Mouse (Mus musculus): ENCODE measurements at regions not wholly inside any gene's neighbourhood (a gene's known extent, or its start where the extent isn't known, plus 50 kb on each side); places are given as distances from the start of the nearest gene placed in this dataset.

- Histone ChIP-seq H3K9ac (ENCODE audit: control insufficient read depth, low read depth, low read length, poor library complexity, severe bottlenecking) (no peak overlapping the region), H3K9me3 (replicated peaks; ENCODE audit: insufficient read depth, low read length) (no peaks in the 10 kb centered on the region), H3K4me3 (ENCODE audit: control insufficient read depth in 1 of 2, insufficient read depth in 1 of 2, low read depth in 2 of 2, low read length in 2 of 2) (no peak overlapping the region), H3K27me3 (ENCODE audit: control insufficient read depth in 1 of 2, insufficient read depth in 2 of 2, low read length in 2 of 2) (no peaks in the 10 kb centered on the region), H3K4me1 (ENCODE audit: control insufficient read depth in 1 of 2, insufficient read depth in 2 of 2, low read length in 2 of 2) (no peaks in the 10 kb centered on the region), H3K79me2 (ENCODE audit: control insufficient read depth, insufficient read depth, low read length, poor library complexity) (no peaks in the 10 kb centered on the region), H3K36me3 (ENCODE audit: control insufficient read depth in 1 of 2, insufficient read depth in 2 of 2, low read length in 2 of 2) (no peaks in the 10 kb centered on the region), H3K27ac (ENCODE audit: control insufficient read depth, low read depth, low read length) (no peak overlapping the region)
- TF ChIP-seq MAX (IDR thresholded peaks at IDR 0.05; ENCODE audit: low read length) (no peak), MXI1 (IDR thresholded peaks at IDR 0.05; ENCODE audit: low read depth, low read length) (no peak), E2F4 (IDR thresholded peaks at IDR 0.05; ENCODE audit: borderline replicate concordance, low read depth, low read length) (no peak), GABPA (IDR thresholded peaks at IDR 0.05; ENCODE audit: low read depth, low read length) (no peak)
- no peak for DNase-seq (ENCODE audit: low read depth, low spot score)
These were observed 490.2 kb downstream of the Bnc2 start for GRCm38 (mm10) chr4:84184844-84185243.

- Histone ChIP-seq H3K27me3 (ENCODE audit: control insufficient read depth in 1 of 2, insufficient read depth in 2 of 2, low read length in 2 of 2) (no peaks in the 10 kb centered on the region), H3K9me3 (replicated peaks; ENCODE audit: insufficient read depth, low read length) (no peaks in the 10 kb centered on the region), H3K36me3 (ENCODE audit: control insufficient read depth in 1 of 2, insufficient read depth in 2 of 2, low read length in 2 of 2) (no peaks in the 10 kb centered on the region), H3K27ac (ENCODE audit: control insufficient read depth, low read depth, low read length) (no peak overlapping the region), H3K4me1 (ENCODE audit: control insufficient read depth in 1 of 2, insufficient read depth in 2 of 2, low read length in 2 of 2) (no peaks in the 10 kb centered on the region), H3K4me3 (ENCODE audit: control insufficient read depth in 1 of 2, insufficient read depth in 1 of 2, low read depth in 2 of 2, low read length in 2 of 2) (no peak overlapping the region), H3K79me2 (ENCODE audit: control insufficient read depth, insufficient read depth, low read length, poor library complexity) (no peaks in the 10 kb centered on the region), H3K9ac (ENCODE audit: control insufficient read depth, low read depth, low read length, poor library complexity, severe bottlenecking) (no peak overlapping the region)
- DNase-seq (ENCODE audit: low read depth, low spot score), result no peak
- TF ChIP-seq POLR2AphosphoS5 (IDR thresholded peaks at IDR 0.05; ENCODE audit: borderline replicate concordance, low read depth, low read length) (no peak), TBP (IDR thresholded peaks at IDR 0.05; ENCODE audit: low read depth, low read length) (no peak), MYC (IDR thresholded peaks at IDR 0.05; ENCODE audit: low read depth, low read length) (no peak), ZNF384 (IDR thresholded peaks at IDR 0.05; ENCODE audit: low read depth, low read length) (no peak), ZKSCAN1 (IDR thresholded peaks at IDR 0.05; ENCODE audit: low read depth, low read length) (no peak), MAX (IDR thresholded peaks at IDR 0.05; ENCODE audit: low read length) (no peak), MAZ (IDR thresholded peaks at IDR 0.05; ENCODE audit: low read depth, low read length) (no peak), USF2 (IDR thresholded peaks at IDR 0.05; ENCODE audit: borderline replicate concordance in 1 of 2, insufficient read depth in 1 of 2, low read depth in 1 of 2, low read length in 2 of 2) (no peak), CTCF (IDR thresholded peaks at IDR 0.05 in 2 of 3, conservative IDR thresholded peaks at IDR 0.05 in 1 of 3; ENCODE audit: control insufficient read depth in 1 of 3, insufficient read depth in 1 of 3, low read depth in 2 of 3, low read length in 3 of 3, poor library complexity in 1 of 3, severe bottlenecking in 1 of 3) (no peak), NELFE (IDR thresholded peaks at IDR 0.05; ENCODE audit: low read depth, low read length) (no peak), TAL1 (IDR thresholded peaks at IDR 0.05; ENCODE audit: low read length) (no peak), MAFK (IDR thresholded peaks at IDR 0.05; ENCODE audit: borderline replicate concordance, low read depth, low read length) (no peak), SMC3 (IDR thresholded peaks at IDR 0.05; ENCODE audit: low read depth, low read length) (no peak), EP300 (IDR thresholded peaks at IDR 0.05; ENCODE audit: low read depth in 1 of 2, low read length in 2 of 2) (no peak), MEF2A (IDR thresholded peaks at IDR 0.05; ENCODE audit: extremely low read depth, insufficient replicate concordance, low read depth, low read length, poor library complexity, severe bottlenecking) (no peak)
These were observed 485.8 kb downstream of the Bnc2 start for GRCm38 (mm10) chr4:84189315-84189714.

Measured in MEL (cell line).